Mouse (Mus musculus) limb, embryonic 11.5 days (tissue): ENCODE data around the gene Dis3l2. TPM values are rescaled to one million over a fixed set of nuclear protein-coding genes. Genes with fewer than 3 reads are reported as not detected.

Experiments used
- ATAC-seq: fragments of 200-750 bp; cut with Nextera tagmentation; 2 replicates; pipeline ENCODE4 v1.8.0; 2017; ENCODE audit warnings: low read depth; ENCODE audit not compliant: insufficient number of reproducible peaks, low FRiP score, low TSS enrichment
- DNase-seq: peaks from one replicate; pipeline ENCODE4 v3.0.0-alpha.2; 2015; ENCODE audit warnings: low spot score
- H3K27ac ChIP-seq: fragments of 300-500 bp; sonication (generic); replicated peaks from 2 replicates; pipeline ENCODE4 v1.5.1; 2014; ENCODE audit warnings: low read depth, mild to moderate bottlenecking, low read length
- H3K27me3 ChIP-seq: fragments of 300-500 bp; sonication (generic); 2 replicates; pipeline ENCODE4 v1.6.1; 2014; ENCODE audit warnings: mild to moderate bottlenecking, low read length, mixed read lengths; ENCODE audit not compliant: control insufficient read depth, insufficient read depth
- H3K36me3 ChIP-seq: fragments of 300-500 bp; sonication (generic); 2 replicates; pipeline ENCODE4 v1.6.1; 2014; ENCODE audit warnings: mild to moderate bottlenecking, low read length, moderate library complexity, mixed read lengths; ENCODE audit not compliant: control insufficient read depth, insufficient read depth
- H3K4me1 ChIP-seq: fragments of 300-500 bp; sonication (generic); 2 replicates; pipeline ENCODE4 v1.6.1; 2014; ENCODE audit warnings: low read length, mixed read lengths; ENCODE audit not compliant: control insufficient read depth, insufficient read depth
- H3K4me2 ChIP-seq: fragments of 300-500 bp; sonication (generic); 2 replicates; pipeline ENCODE4 v1.6.1; 2014; ENCODE audit warnings: low read depth, mild to moderate bottlenecking, moderate library complexity; ENCODE audit not compliant: severe bottlenecking
- H3K4me3 ChIP-seq: fragments of 300-500 bp; sonication (generic); 2 replicates; pipeline ENCODE4 v1.5.1; 2014; ENCODE audit warnings: low read depth, low read length
- H3K9ac ChIP-seq: fragments of 300-500 bp; sonication (generic); 2 replicates; pipeline ENCODE4 v1.6.1; 2014; ENCODE audit warnings: mild to moderate bottlenecking, low read length
- H3K9me3 ChIP-seq: fragments of 300-500 bp; sonication (generic); 2 replicates; pipeline ENCODE4 v1.6.1; 2016; ENCODE audit warnings: low read length; ENCODE audit not compliant: control insufficient read depth
- WGBS: fragments of 180-500 bp; shearing (Covaris S2); extraction: QIAGEN DNeasy Blood & Tissue Kit; methylation state at CpG from one replicate; pipeline ENCODE4 v1.1.7; 2014; 5-methylcytosine and 5-hydroxymethylcytosine counted together
- polyA plus RNA-seq: library from polyadenylated mRNA; unstranded; fragments of >200 nt; fragmentation: Nextera tagmentation; extraction: Ambion mirVana; gene quantifications from 2 replicates; pipeline ENCODE4 v1.2.1, GENCODE M21; 2014

Gene Dis3l2
- polyA plus RNA-seq, 1 experiment from 2014 or later, result 30.3 TPM

GRCm38 (mm10) chr1:87035532-87036161 lies 332.0 kb downstream of the Dis3l2 start:
- Histone ChIP-seq H3K27ac (peak overlapping the region; percentile 92), H3K9ac (no peak overlapping the region; the same call in 1 of the 2 replicates), H3K27me3 (no peaks in the 10 kb centered on the region), H3K4me2 (no peak overlapping the region), H3K36me3 (no peaks in the 10 kb centered on the region), H3K4me3 (no peak overlapping the region), H3K4me1 (peaks cover 18% of the 10 kb centered on the region), H3K9me3 (no peaks in the 10 kb centered on the region)
- WGBS, result 7% methylated on average over 4 of the region's 4 CpGs
- DNase-seq (peak; percentile 76), ATAC-seq (peak; percentile 94)

DNA sequence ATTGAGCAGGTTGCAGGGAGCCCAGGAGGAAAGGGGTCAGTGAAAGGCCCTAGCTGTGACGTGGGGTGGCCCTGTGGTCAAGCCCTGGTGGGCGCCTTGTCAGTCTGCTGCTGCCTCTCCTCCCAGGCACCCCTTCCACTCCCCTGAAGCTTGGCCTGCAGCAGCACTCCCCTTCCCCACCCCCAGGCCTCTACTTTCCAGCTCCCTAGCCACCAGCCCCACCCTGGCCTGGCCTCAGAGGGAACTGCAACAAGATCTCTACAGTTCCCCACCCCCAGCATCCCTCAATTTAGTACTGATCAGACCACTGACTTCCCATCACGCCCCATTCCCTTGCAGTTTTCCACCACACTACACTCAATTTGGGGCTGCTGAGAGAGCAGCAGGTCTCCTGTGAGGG lies 332.7 kb downstream of the Dis3l2 start:
- 40% methylated on average over 3 of the region's 3 CpGs for WGBS
- H3K9ac ChIP-seq, result peak overlapping the region; percentile 34
- H3K9me3 ChIP-seq, result no peaks in the 10 kb centered on the region
- no peaks in the 10 kb centered on the region for H3K27me3 ChIP-seq
- peak overlapping the region; percentile 92 for H3K27ac ChIP-seq
- H3K36me3 ChIP-seq, result no peaks in the 10 kb centered on the region
- H3K4me2 ChIP-seq, result no peak overlapping the region
- DNase-seq (peak; percentile 48), ATAC-seq (no peak)
- no peak overlapping the region for H3K4me3 ChIP-seq
- H3K4me1 ChIP-seq, result peaks cover 18% of the 10 kb centered on the region

DNA sequence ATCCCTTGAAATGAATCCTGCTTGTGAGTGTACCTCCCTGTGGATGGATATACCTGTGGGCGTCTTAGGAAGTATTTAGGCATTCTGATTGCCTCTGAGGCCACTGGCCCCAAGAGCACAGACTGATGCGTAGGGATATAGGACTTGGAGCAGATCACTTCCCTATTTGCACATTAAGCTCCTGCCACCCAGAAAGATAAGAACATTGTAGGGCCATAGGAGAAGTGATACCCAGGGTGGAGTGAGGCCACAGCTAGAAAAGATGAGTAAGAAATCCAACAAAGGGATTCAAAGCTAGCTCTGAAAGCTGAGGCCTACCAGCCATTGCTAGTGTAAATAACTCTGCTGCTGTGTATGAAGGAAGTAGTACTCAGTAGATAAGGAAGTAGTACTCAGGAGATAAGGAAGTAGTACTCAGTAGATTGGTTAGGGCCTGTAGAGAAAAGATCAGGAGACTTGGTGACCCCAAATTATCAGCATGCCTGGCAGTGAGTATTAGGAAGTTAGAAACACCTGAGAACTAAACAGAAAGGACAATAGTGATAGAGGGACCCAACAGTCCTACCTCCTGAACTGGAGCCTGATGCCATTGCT lies 335.0 kb downstream of the Dis3l2 start:
- 88% methylated on average over 2 of the region's 2 CpGs for WGBS
- Histone ChIP-seq H3K27me3 (no peaks in the 10 kb centered on the region), H3K4me2 (no peak overlapping the region), H3K4me3 (no peak overlapping the region), H3K9me3 (no peaks in the 10 kb centered on the region), H3K4me1 (peaks cover 18% of the 10 kb centered on the region), H3K9ac (no peak overlapping the region), H3K36me3 (no peaks in the 10 kb centered on the region), H3K27ac (no peak overlapping the region)
- ATAC-seq (no peak), DNase-seq (no peak)

DNA sequence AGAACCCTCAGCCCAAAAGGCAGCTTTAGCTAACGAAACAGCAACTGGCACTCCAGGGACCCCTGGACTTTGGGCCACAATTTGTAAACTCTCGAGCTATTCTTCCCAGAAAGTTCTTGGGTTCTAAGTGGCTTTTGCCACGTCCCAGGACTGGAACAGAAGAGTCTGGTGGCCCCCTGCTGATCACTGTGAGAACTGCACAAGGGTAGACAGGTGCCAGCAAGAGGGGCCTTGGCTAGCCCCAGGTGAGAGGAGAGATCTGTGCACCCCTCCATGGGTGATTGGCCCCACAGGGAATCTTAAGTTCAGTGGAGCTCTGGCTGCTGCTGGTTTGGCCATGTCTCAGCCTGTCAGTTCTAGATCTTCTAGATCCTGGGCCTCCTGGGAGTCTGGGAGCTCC lies 337.5 kb downstream of the Dis3l2 start:
- no peak overlapping the region for H3K9ac ChIP-seq
- WGBS, result 30% methylated on average over 3 of the region's 3 CpGs

DNA sequence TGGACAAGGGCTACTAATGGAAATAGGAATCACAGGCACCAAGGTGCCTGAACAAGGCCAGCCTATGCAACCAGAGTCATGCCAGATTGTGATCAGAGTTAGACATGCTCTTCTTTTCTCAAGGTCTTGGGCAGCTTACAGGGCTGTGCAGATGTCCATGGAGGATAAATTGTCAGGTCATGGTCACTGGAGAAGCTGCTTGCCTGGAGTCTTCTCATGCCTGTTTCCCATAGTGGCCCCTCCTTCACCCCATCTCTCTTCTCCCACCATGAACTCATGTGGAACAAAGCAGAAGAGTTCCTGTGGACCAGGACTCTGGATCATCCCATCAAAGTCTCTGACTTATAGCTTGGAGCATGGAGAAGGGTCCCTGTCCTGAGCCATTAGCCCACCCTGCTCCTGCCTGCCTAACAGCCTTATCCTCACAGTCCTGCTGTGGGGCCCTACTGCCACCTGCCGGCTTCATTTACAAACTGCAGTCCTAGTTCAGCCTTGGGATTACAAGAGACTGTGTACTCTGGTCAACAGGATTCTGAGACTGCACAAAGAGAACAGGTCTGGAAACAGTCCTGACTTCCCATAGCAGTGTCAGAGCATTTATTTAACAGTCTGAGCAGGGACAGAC lies 338.3 kb downstream of the Dis3l2 start:
- no peak overlapping the region for H3K4me2 ChIP-seq
- H3K9ac ChIP-seq, result no peak overlapping the region
- 0% methylated on average over 1 of the region's 1 CpGs for WGBS
- H3K9me3 ChIP-seq, result no peaks in the 10 kb centered on the region
- ATAC-seq (peak; percentile 52; the same call in 1 of the 2 replicates), DNase-seq (peak; percentile 85)
- no peak overlapping the region for H3K27ac ChIP-seq
- no peaks in the 10 kb centered on the region for H3K36me3 ChIP-seq
- peaks cover 2% of the 10 kb centered on the region; the same call in 1 of the 2 replicates for H3K4me1 ChIP-seq
- H3K4me3 ChIP-seq, result no peak overlapping the region
- H3K27me3 ChIP-seq, result no peaks in the 10 kb centered on the region

More for the DNA sequence above, 337.5 kb downstream of the Dis3l2 start:
- H3K4me3 ChIP-seq, result no peak overlapping the region
- DNase-seq (peak; percentile 82), ATAC-seq (no peak)
- H3K36me3 ChIP-seq, result no peaks in the 10 kb centered on the region
- H3K4me2 ChIP-seq, result no peak overlapping the region
- H3K27ac ChIP-seq, result no peak overlapping the region
- H3K4me1 ChIP-seq, result peaks cover 10% of the 10 kb centered on the region
- no peaks in the 10 kb centered on the region for H3K27me3 ChIP-seq
- no peaks in the 10 kb centered on the region for H3K9me3 ChIP-seq

GRCm38 (mm10) chr1:87050072-87050471 lies 346.5 kb downstream of the Dis3l2 start:
- Histone ChIP-seq H3K4me2 (no peak overlapping the region), H3K36me3 (no peaks in the 10 kb centered on the region; the same call in 1 of the 2 replicates), H3K27me3 (no peaks in the 10 kb centered on the region), H3K9me3 (no peaks in the 10 kb centered on the region), H3K27ac (no peak overlapping the region), H3K4me3 (no peak overlapping the region), H3K9ac (no peak overlapping the region), H3K4me1 (no peaks in the 10 kb centered on the region)
- 79% methylated on average over 3 of the region's 3 CpGs for WGBS
- DNase-seq (no peak), ATAC-seq (no peak)

GRCm38 (mm10) chr1:87050700-87051099 lies 347.1 kb downstream of the Dis3l2 start:
- 82% methylated on average over 1 of the region's 1 CpGs for WGBS
- H3K27ac ChIP-seq, result no peak overlapping the region
- H3K9ac ChIP-seq, result no peak overlapping the region
- DNase-seq (no peak), ATAC-seq (no peak)
- no peaks in the 10 kb centered on the region for H3K27me3 ChIP-seq
- H3K4me1 ChIP-seq, result no peaks in the 10 kb centered on the region
- no peaks in the 10 kb centered on the region for H3K9me3 ChIP-seq
- no peak overlapping the region for H3K4me3 ChIP-seq
- H3K36me3 ChIP-seq, result no peaks in the 10 kb centered on the region; the same call in 1 of the 2 replicates
- no peak overlapping the region for H3K4me2 ChIP-seq

DNA sequence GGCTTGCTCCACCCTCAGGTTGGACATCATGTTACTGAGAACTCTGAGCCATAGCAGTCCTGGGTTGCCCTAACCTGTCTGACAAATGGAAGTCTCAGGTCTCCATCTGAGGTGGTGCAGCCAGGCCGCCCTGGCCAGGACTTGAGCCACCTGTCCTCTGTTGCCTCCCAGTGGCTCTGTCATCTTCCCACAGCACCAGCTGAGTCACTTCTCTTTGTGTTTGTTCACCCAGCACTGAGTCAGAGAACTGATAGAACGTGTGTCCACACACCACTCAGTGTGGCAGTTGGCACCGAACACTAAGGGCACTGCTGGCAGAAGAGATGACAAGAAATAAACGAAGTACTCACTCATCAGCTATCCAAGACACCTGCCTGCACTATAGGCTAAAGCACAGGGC lies 347.8 kb downstream of the Dis3l2 start:
- H3K9me3 ChIP-seq, result no peaks in the 10 kb centered on the region
- no peaks in the 10 kb centered on the region; the same call in 1 of the 2 replicates for H3K36me3 ChIP-seq
- H3K27me3 ChIP-seq, result no peaks in the 10 kb centered on the region
- ATAC-seq, result no peak
- no peak overlapping the region for H3K9ac ChIP-seq
- no peak overlapping the region for H3K4me2 ChIP-seq
- DNase-seq, result no peak
- no peaks in the 10 kb centered on the region for H3K4me1 ChIP-seq
- WGBS, result 88% methylated on average over 4 of the region's 4 CpGs
- no peak overlapping the region for H3K4me3 ChIP-seq
- H3K27ac ChIP-seq, result no peak overlapping the region
